Mouse (Mus musculus) CH12.LX (cell line): ENCODE data around the gene Rdx.

Experiments used
- CHD1 ChIP-seq: IDR thresholded peaks from 2 replicates; pipeline ENCODE4 v1.6.1; 2012; ENCODE audit warnings: low read depth, low read length, improper control_type of control experiment, inconsistent platforms
- CHD2 ChIP-seq: IDR thresholded peaks from 2 replicates; pipeline ENCODE4 v1.6.1; 2011; ENCODE audit warnings: low read length, improper control_type of control experiment
- CTCF ChIP-seq, 2 experiments: IDR thresholded peaks in 1 of 2; conservative IDR thresholded peaks in 1 of 2; 2 replicates each; pipeline ENCODE4 v1.5.1; 2011 to 2012; ENCODE audit warnings: low read depth in 2 of 2, low read length in 2 of 2, improper control_type of control experiment in 1 of 2, inconsistent platforms in 1 of 2, mild to moderate bottlenecking in 1 of 2, moderate library complexity in 1 of 2
- MAFK ChIP-seq: IDR thresholded peaks from 2 replicates; pipeline ENCODE4 v1.6.1; 2011; ENCODE audit warnings: low read length, improper control_type of control experiment; ENCODE audit not compliant: insufficient replicate concordance
- MYC ChIP-seq: IDR thresholded peaks from 2 replicates; pipeline ENCODE4 v1.6.1; 2011; ENCODE audit warnings: low read depth, mild to moderate bottlenecking, improper control_type of control experiment, low read length
- POLR2A ChIP-seq: IDR thresholded peaks from 2 replicates; pipeline ENCODE4 v1.6.1; 2011; ENCODE audit warnings: low read depth, mild to moderate bottlenecking, improper control_type of control experiment, low read length
- SIN3A ChIP-seq: IDR thresholded peaks from 2 replicates; pipeline ENCODE4 v1.6.1; 2012; ENCODE audit warnings: low read length, improper control_type of control experiment, inconsistent platforms
- TCF12 ChIP-seq: IDR thresholded peaks from 2 replicates; pipeline ENCODE4 v1.6.1; 2014; ENCODE audit warnings: low read depth, mild to moderate bottlenecking, inconsistent platforms, low read length, improper control_type of control experiment
- ZKSCAN1 ChIP-seq: IDR thresholded peaks from 2 replicates; pipeline ENCODE4 v1.6.1; 2012; ENCODE audit warnings: low read depth, inconsistent platforms, low read length, improper control_type of control experiment, borderline replicate concordance
- ZMIZ1 ChIP-seq: IDR thresholded peaks from 2 replicates; pipeline ENCODE4 v1.6.1; 2012; ENCODE audit warnings: low read depth, mild to moderate bottlenecking, inconsistent platforms, low read length, improper control_type of control experiment

DNA sequence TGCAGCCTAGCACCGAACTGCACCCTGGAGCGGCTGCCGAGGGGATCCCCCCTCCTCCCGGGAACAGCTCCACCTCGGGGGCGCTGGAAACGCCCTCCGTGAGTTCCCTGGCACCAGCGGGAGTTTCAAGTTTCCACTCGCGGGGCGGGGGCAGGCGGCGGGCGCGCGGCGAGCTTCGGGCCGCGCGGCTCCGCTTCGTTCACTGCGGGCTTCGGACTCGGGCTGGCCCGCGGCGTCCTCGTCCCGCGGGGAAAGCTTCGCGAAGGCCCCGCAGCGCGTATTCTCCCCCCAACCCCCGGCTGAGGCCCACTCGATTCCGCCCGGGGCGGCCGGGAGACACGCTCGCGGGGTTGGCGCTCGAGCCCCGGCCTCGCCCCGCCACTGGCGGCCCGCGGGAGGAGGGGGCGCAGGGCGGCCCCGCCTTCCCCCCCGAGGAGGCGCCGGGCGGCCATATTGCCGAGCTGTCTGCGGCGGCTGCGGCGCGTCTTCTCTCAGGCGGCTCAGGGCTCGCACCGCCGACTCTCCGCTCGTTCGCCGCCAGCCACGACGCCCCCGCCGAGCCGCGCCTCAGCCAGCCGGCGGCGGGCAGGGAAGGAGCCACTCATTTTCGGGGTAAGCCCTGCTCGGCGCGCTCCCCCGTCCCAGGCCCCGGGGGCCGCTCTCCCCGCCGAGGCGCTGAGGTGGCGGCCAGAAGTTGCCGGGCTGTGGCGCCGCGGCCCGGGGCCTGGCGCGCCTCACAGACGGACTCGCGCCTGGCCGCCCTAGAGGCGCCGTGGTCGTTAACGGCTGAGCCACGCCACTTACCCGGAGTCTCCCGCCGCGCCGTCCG lies 1.1 kb downstream of the Rdx start:
- TF ChIP-seq POLR2A (peak; percentile 70), CHD2 (peak; percentile 55), ZKSCAN1 (no peak), CTCF (conservative IDR thresholded peaks at IDR 0.05 in 1 of 2, IDR thresholded peaks at IDR 0.05 in 1 of 2; ENCODE audit: low read depth in 2 of 2, low read length in 2 of 2) (0 out of 4 replicates have a peak, but pooled peaks of 1 of the 2 experiments have one; percentile 0), MYC (no peak), SIN3A (no peak; the same call in none of the 2 replicates), TCF12 (peak; percentile 62; the same call in 1 of the 2 replicates), ZMIZ1 (peak; percentile 15; the same call in 1 of the 2 replicates), CHD1 (no peak), MAFK (no peak)
